Mouse (Mus musculus) bone marrow, adult 2 months (tissue): ENCODE measurements around the gene Thtpa.

Source experiments
- CTCF ChIP-seq: fragments of 200-500 bp; IDR thresholded peaks from 2 replicates; pipeline ENCODE4 v1.5.1; 2011; ENCODE audit warnings: low read length, control low read depth; ENCODE audit not compliant: control insufficient read depth, insufficient read depth
- POLR2A ChIP-seq: fragments of 200-500 bp; IDR thresholded peaks from 2 replicates; pipeline ENCODE4 v1.6.1; 2011; ENCODE audit warnings: low read depth, mild to moderate bottlenecking, control low read depth, low read length, borderline replicate concordance; ENCODE audit not compliant: control insufficient read depth

GRCm38 (mm10) chr14:55055167-55055834 lies 39.3 kb upstream of the Thtpa start:
- no peak for TF ChIP-seq CTCF
- TF ChIP-seq POLR2A, result no peak
